Mouse (Mus musculus) MEL (cell line): ENCODE results near the gene Mitf. TPM values are rescaled to one million over a fixed set of nuclear protein-coding genes. Genes with fewer than 3 reads are reported as not detected.

Experiments used
- DNase-seq: peaks from one replicate; pipeline ENCODE4 v3.0.0; 2011; ENCODE audit warnings: low read depth, low spot score
- H3K27ac ChIP-seq: 2 replicates; pipeline ENCODE4 v1.5.1; 2012; ENCODE audit warnings: low read depth, mild to moderate bottlenecking, control low read depth, low read length, moderate library complexity; ENCODE audit not compliant: control insufficient read depth
- H3K27me3 ChIP-seq, 2 experiments: fragments of 150-350 bp in 1 of 2; sonication (generic) in 1 of 2; 2 replicates each; pipeline ENCODE4 v1.6.1; 2012; ENCODE audit warnings: low read length in 2 of 2, mild to moderate bottlenecking in 2 of 2, improper control_type of control experiment in 1 of 2, moderate library complexity in 1 of 2; ENCODE audit not compliant: insufficient read depth in 2 of 2, control insufficient read depth in 1 of 2
- H3K36me3 ChIP-seq, 2 experiments: 2 replicates each; pipeline ENCODE4 v1.6.1; 2012 to 2014; ENCODE audit warnings: low read length in 2 of 2, improper control_type of control experiment in 1 of 2, inconsistent platforms in 1 of 2, mild to moderate bottlenecking in 1 of 2; ENCODE audit not compliant: insufficient read depth in 2 of 2, control insufficient read depth in 1 of 2
- H3K4me1 ChIP-seq, 2 experiments: fragments of 150-350 bp in 1 of 2; sonication (generic) in 1 of 2; 2 replicates each; pipeline ENCODE4 v1.6.1; 2012; ENCODE audit warnings: low read length in 2 of 2, improper control_type of control experiment in 1 of 2, mild to moderate bottlenecking in 1 of 2; ENCODE audit not compliant: insufficient read depth in 2 of 2, control insufficient read depth in 1 of 2
- H3K4me3 ChIP-seq, 2 experiments: fragments of 150-350 bp in 1 of 2; sonication (generic) in 1 of 2; 2 replicates each; pipeline ENCODE4 v1.5.1; 2012; ENCODE audit warnings: low read depth in 2 of 2, low read length in 2 of 2, mild to moderate bottlenecking in 2 of 2, moderate library complexity in 2 of 2, control low read depth in 1 of 2, improper control_type of control experiment in 1 of 2; ENCODE audit not compliant: control insufficient read depth in 1 of 2, insufficient read depth in 1 of 2
- H3K79me2 ChIP-seq: 2 replicates; pipeline ENCODE4 v1.6.1; 2012; ENCODE audit warnings: mild to moderate bottlenecking, low read length, moderate library complexity; ENCODE audit not compliant: control insufficient read depth, poor library complexity, insufficient read depth
- H3K9ac ChIP-seq: 2 replicates; pipeline ENCODE4 v1.6.1; 2012; ENCODE audit warnings: low read depth, mild to moderate bottlenecking, control low read depth, low read length, moderate library complexity; ENCODE audit not compliant: control insufficient read depth, poor library complexity, severe bottlenecking
- H3K9me3 ChIP-seq: fragments of 150-350 bp; sonication (generic); replicated peaks from 2 replicates; pipeline ENCODE4 v1.6.1; 2012; ENCODE audit warnings: mild to moderate bottlenecking, low read length, improper control_type of control experiment, moderate library complexity; ENCODE audit not compliant: insufficient read depth
- BHLHE40 ChIP-seq: IDR thresholded peaks from 2 replicates; pipeline ENCODE4 v1.6.1; 2012; ENCODE audit warnings: low read depth, mild to moderate bottlenecking, inconsistent platforms, low read length, improper control_type of control experiment, borderline replicate concordance
- CTCF ChIP-seq, 3 experiments: IDR thresholded peaks in 2 of 3; conservative IDR thresholded peaks in 1 of 3; 2 replicates each; pipeline ENCODE4 v1.5.1; 2011 to 2012; ENCODE audit warnings: low read length in 3 of 3, low read depth in 2 of 3, mild to moderate bottlenecking in 2 of 3, improper control_type of control experiment in 1 of 3, inconsistent platforms in 1 of 3, mixed read lengths in 1 of 3, moderate library complexity in 1 of 3; ENCODE audit not compliant: control insufficient read depth in 1 of 3, insufficient read depth in 1 of 3, poor library complexity in 1 of 3, severe bottlenecking in 1 of 3
- E2F4 ChIP-seq: IDR thresholded peaks from 2 replicates; pipeline ENCODE4 v1.6.1; 2011; ENCODE audit warnings: low read depth, low read length, improper control_type of control experiment, borderline replicate concordance
- ELF1 ChIP-seq: IDR thresholded peaks from 2 replicates; pipeline ENCODE4 v1.6.1; 2014; ENCODE audit warnings: low read depth, mild to moderate bottlenecking, inconsistent platforms, low read length, improper control_type of control experiment, moderate library complexity
- ETS1 ChIP-seq: IDR thresholded peaks from 2 replicates; pipeline ENCODE4 v1.6.1; 2012; ENCODE audit warnings: low read depth, mild to moderate bottlenecking, inconsistent platforms, low read length, improper control_type of control experiment, moderate library complexity
- GABPA ChIP-seq: IDR thresholded peaks from 2 replicates; pipeline ENCODE4 v1.6.1; 2012; ENCODE audit warnings: low read depth, mild to moderate bottlenecking, inconsistent platforms, low read length, improper control_type of control experiment, moderate library complexity
- GATA1 ChIP-seq: IDR thresholded peaks from 2 replicates; pipeline ENCODE4 v1.6.1; 2011; ENCODE audit warnings: low read depth, low read length, improper control_type of control experiment
- HCFC1 ChIP-seq: IDR thresholded peaks from 2 replicates; pipeline ENCODE4 v1.6.1; 2012; ENCODE audit warnings: low read depth, mild to moderate bottlenecking, inconsistent platforms, low read length, improper control_type of control experiment, moderate library complexity
- JUND ChIP-seq: IDR thresholded peaks from 2 replicates; pipeline ENCODE4 v1.6.1; 2011; ENCODE audit warnings: low read depth, mild to moderate bottlenecking, improper control_type of control experiment, low read length
- MAZ ChIP-seq: IDR thresholded peaks from 2 replicates; pipeline ENCODE4 v1.6.1; 2012; ENCODE audit warnings: low read depth, mild to moderate bottlenecking, inconsistent platforms, low read length, improper control_type of control experiment
- MXI1 ChIP-seq: IDR thresholded peaks from 2 replicates; pipeline ENCODE4 v1.6.1; 2011; ENCODE audit warnings: mild to moderate bottlenecking, low read depth, low read length, improper control_type of control experiment
- NELFE ChIP-seq: IDR thresholded peaks from 2 replicates; pipeline ENCODE4 v1.6.1; 2011; ENCODE audit warnings: low read depth, low read length, improper control_type of control experiment
- NRF1 ChIP-seq: IDR thresholded peaks from 2 replicates; pipeline ENCODE4 v1.6.1; 2014; ENCODE audit warnings: low read depth, mild to moderate bottlenecking, inconsistent platforms, low read length, improper control_type of control experiment, moderate library complexity; ENCODE audit not compliant: poor library complexity, insufficient read depth, severe bottlenecking
- POLR2A ChIP-seq, 2 experiments: IDR thresholded peaks; 2 replicates each; pipeline ENCODE4 v1.6.1; 2011 to 2012; ENCODE audit warnings: low read length in 2 of 2, mild to moderate bottlenecking in 2 of 2, control low read depth in 1 of 2, improper control_type of control experiment in 1 of 2, low read depth in 1 of 2, moderate library complexity in 1 of 2; ENCODE audit not compliant: control insufficient read depth in 1 of 2, insufficient read depth in 1 of 2, poor library complexity in 1 of 2
- POLR2AphosphoS5 ChIP-seq: IDR thresholded peaks from 2 replicates; pipeline ENCODE4 v1.6.1; 2012; ENCODE audit warnings: low read depth, borderline replicate concordance, mild to moderate bottlenecking, inconsistent platforms, low read length, moderate library complexity, mixed read lengths
- RCOR1 ChIP-seq: IDR thresholded peaks from 2 replicates; pipeline ENCODE4 v1.6.1; 2012; ENCODE audit warnings: low read depth, mild to moderate bottlenecking, inconsistent platforms, low read length, improper control_type of control experiment
- SMC3 ChIP-seq: IDR thresholded peaks from 2 replicates; pipeline ENCODE4 v1.6.1; 2011; ENCODE audit warnings: low read depth, low read length, improper control_type of control experiment
- TAL1 ChIP-seq: IDR thresholded peaks from 2 replicates; pipeline ENCODE4 v1.6.1; 2012; ENCODE audit warnings: mild to moderate bottlenecking, inconsistent platforms, low read length, moderate library complexity, mixed read lengths
- TBP ChIP-seq: IDR thresholded peaks from 2 replicates; pipeline ENCODE4 v1.8.0; 2011; ENCODE audit warnings: low read depth, low read length, improper control_type of control experiment
- USF2 ChIP-seq, 2 experiments: IDR thresholded peaks; 2 replicates each; pipeline ENCODE4 v1.6.1; 2011 to 2012; ENCODE audit warnings: improper control_type of control experiment in 2 of 2, low read length in 2 of 2, borderline replicate concordance in 1 of 2, inconsistent platforms in 1 of 2, low read depth in 1 of 2, mild to moderate bottlenecking in 1 of 2; ENCODE audit not compliant: insufficient read depth in 1 of 2
- ZKSCAN1 ChIP-seq: IDR thresholded peaks from 2 replicates; pipeline ENCODE4 v1.6.1; 2012; ENCODE audit warnings: low read depth, mild to moderate bottlenecking, inconsistent platforms, low read length, improper control_type of control experiment, moderate library complexity
- ZMIZ1 ChIP-seq: IDR thresholded peaks from 2 replicates; pipeline ENCODE4 v1.6.1; 2012; ENCODE audit warnings: low read depth, mild to moderate bottlenecking, inconsistent platforms, low read length, improper control_type of control experiment, moderate library complexity
- ZNF384 ChIP-seq: IDR thresholded peaks from 2 replicates; pipeline ENCODE4 v1.6.1; 2012; ENCODE audit warnings: low read depth, mild to moderate bottlenecking, inconsistent platforms, low read length, improper control_type of control experiment
- polyA plus RNA-seq, 2 experiments: library from polyadenylated mRNA; stranded (reverse) in 1 of 2; unstranded in 1 of 2; fragments of >175 nt in 1 of 2; fragments of >200 nt in 1 of 2; gene quantifications; 2 replicates each; pipeline versions ENCODE4 v1.2.1 to v1.2.4; 2012; ENCODE audit warnings: low replicate concordance in 2 of 2, low read depth in 1 of 2; ENCODE audit not compliant: insufficient read length in 2 of 2, insufficient read depth in 1 of 2, missing spikeins in 1 of 2
- total RNA-seq: library from RNA; depleted of rRNA; stranded (reverse); fragments of 300-350 nt; gene quantifications from 2 replicates; pipeline ENCODE4 v1.2.3, GENCODE M21; 2012

The Mitf gene
- total and polyA plus RNA-seq, 3 experiments, result 1.8 to 2.1 TPM; not detected in 1

DNA sequence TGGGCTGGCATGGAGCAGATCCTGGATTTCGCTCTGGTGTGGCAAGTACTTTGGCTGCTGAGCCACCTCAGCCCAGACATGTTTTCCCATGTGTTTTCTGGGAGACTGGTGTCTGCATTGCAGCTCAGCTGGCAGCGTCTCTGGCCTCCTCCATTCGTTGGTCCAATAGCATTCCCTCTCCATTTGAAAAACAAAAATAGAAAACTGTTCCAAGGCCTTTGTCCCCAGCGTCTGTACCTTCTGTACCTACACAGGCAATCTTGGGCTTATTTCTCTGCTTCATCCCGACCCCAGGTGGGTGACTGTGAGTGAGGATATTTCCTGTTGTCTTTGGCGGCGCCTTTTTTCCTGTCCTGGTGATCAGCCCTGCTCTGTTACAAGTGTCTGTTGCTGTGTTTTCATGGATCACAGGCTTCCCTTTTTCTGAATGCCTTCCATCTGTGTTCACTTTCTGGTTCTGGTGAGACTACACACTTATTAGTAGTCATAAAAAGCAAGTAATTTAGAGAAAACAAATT, 109.6 kb downstream of the Mitf start:
- no peaks in the 10 kb centered on the region for H3K4me1 ChIP-seq
- no peaks in the 10 kb centered on the region for H3K9me3 ChIP-seq
- no peak for TF ChIP-seq RCOR1
- no peak for TF ChIP-seq ZMIZ1
- no peak for TF ChIP-seq NELFE
- no peak for TF ChIP-seq SMC3
- TF ChIP-seq MXI1, result no peak
- no peak for TF ChIP-seq POLR2A (IDR thresholded peaks at IDR 0.05; ENCODE audit: control insufficient read depth in 1 of 2, insufficient read depth in 1 of 2, low read depth in 1 of 2, low read length in 2 of 2, poor library complexity in 1 of 2)
- no peak for TF ChIP-seq ELF1
- TF ChIP-seq MAZ, result no peak
- no peak for TF ChIP-seq POLR2AphosphoS5
- no peak for TF ChIP-seq NRF1
- no peak for TF ChIP-seq TBP
- TF ChIP-seq USF2 (IDR thresholded peaks at IDR 0.05; ENCODE audit: borderline replicate concordance in 1 of 2, insufficient read depth in 1 of 2, low read depth in 1 of 2, low read length in 2 of 2), result no peak
- no peak for TF ChIP-seq TAL1
- TF ChIP-seq BHLHE40, result no peak
- TF ChIP-seq JUND, result no peak
- TF ChIP-seq, all 39 proteins: peak for 0
- Histone ChIP-seq H3K79me2 (no peaks in the 10 kb centered on the region), H3K4me3 (no peak overlapping the region), H3K36me3 (no peaks in the 10 kb centered on the region), H3K9ac (no peak overlapping the region), H3K27me3 (no peaks in the 10 kb centered on the region), H3K27ac (no peak overlapping the region)
- DNase-seq, result no peak

DNA sequence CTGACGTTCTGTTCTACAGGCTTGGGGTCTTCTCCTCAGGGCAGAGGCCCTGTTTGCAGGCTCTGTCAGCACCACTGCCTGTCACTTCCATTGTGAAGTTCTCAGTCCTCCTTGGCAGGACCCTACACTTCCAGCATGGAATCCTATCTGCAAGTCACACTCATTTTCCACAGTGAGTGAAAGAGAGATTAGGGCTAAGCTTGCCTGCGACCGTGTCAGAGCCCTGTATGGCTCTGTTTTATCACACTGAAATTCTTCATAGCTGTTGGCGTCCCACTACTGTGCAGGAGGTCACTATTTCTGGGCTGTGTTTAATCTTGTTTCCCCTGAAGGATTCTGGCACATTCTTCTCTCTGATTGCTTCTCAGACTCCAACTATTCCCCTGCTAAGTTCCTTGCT, 111.2 kb downstream of the Mitf start:
- no peak overlapping the region for H3K9ac ChIP-seq
- no peak for DNase-seq
- no peaks in the 10 kb centered on the region for H3K27me3 ChIP-seq
- TF ChIP-seq GABPA (no peak), TBP (no peak), ZMIZ1 (no peak), CTCF (IDR thresholded peaks at IDR 0.05 in 2 of 3, conservative IDR thresholded peaks at IDR 0.05 in 1 of 3; ENCODE audit: control insufficient read depth in 1 of 3, insufficient read depth in 1 of 3, low read depth in 2 of 3, low read length in 3 of 3, poor library complexity in 1 of 3, severe bottlenecking in 1 of 3) (no peak), ZKSCAN1 (no peak), E2F4 (no peak), ZNF384 (no peak), GATA1 (no peak), NELFE (no peak), ETS1 (no peak), HCFC1 (no peak)
- no peaks in the 10 kb centered on the region for H3K9me3 ChIP-seq
- peaks cover 0 to 5% of the 10 kb centered on the region in 2 experiments; a peak in 2 of 4 replicates for H3K36me3 ChIP-seq
- no peaks in the 10 kb centered on the region for H3K79me2 ChIP-seq
- no peak overlapping the region for H3K27ac ChIP-seq
- H3K4me3 ChIP-seq, result no peak overlapping the region
- peaks cover 0 to 4% of the 10 kb centered on the region in 2 experiments; a peak in 2 of 4 replicates for H3K4me1 ChIP-seq
